In the genomic region with DNA sequence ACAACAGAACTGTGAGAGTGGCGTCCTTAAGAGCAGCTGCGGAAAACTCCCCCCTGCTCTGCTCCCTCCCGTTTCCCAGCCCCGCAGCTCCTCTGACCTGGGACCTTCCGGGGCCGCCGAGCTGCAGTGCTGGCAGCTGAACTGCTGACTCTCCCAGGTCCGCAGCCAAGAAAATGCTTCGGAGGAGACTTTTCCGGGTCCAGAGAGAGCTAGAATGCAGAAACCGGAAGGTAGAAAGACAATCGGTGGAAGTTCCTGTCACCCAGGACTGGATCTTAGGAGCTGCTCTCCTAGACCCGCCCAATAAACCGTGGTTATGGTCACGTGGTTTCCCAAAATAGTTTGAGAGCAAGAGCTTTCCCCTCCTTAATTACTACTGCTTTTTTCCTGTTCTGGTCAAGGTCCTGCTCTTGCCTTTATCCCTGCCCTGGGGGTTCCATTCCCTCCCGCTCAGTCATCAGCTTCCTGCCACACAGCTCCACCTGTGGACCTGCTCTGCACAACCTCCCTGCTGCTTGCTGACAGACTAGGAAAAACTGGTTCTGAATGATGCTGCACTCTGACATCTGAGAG, we compare ENCODE assay signal across 8 mouse cellular contexts. TPM values are rescaled to one million over a fixed set of nuclear protein-coding genes. Genes with fewer than 3 reads are reported as not detected.
DNase-seq lines count a peak whose midpoint lies in the region; ATAC-seq lines count a peak whose summit lies in the region.
"Not testable (repeated sequence)": the region's sequence is repeated elsewhere in the genome, so short reads cannot be mapped to it uniquely, and the experiment has no call there.

A gene (minus strand): TSS at position 469 of the 573 bp plus-strand sequence.

- peak within 1 kb of the TSS; percentile 71 for H3K4me2 ChIP-seq in hindbrain, embryonic 16.5 days (ENCODE audit: low read length)

- not testable (repeated sequence) for H3K4me1 ChIP-seq in hindbrain, embryonic 16.5 days (ENCODE audit: control insufficient read depth, insufficient read depth, low read depth, low read length)

- not testable (repeated sequence) for H3K9me3 ChIP-seq in hindbrain, embryonic 16.5 days (ENCODE audit: control insufficient read depth, low read length)

- not testable (repeated sequence) for H3K27me3 ChIP-seq in hindbrain, embryonic 16.5 days (replicated peaks; ENCODE audit: control insufficient read depth, insufficient read depth, low read length)

- H3K4me3 ChIP-seq in hindbrain, embryonic 16.5 days (ENCODE audit: low read length), result peak within 1 kb of the TSS; percentile 58

- DNase-seq in ZHBTc4 (ENCODE audit: low read depth, low spot score), result peak; percentile 88
- peak; percentile 47 for DNase-seq in gastrocnemius, postnatal 10 days
- DNase-seq in left cerebral cortex, adult 11 months (ENCODE audit: low spot score), result peak; percentile 17
- DNase-seq in lung, postnatal 25 days (ENCODE audit: low spot score), result peak; percentile 39
- peak; percentile 41 for DNase-seq in ovary, postnatal 36 days (ENCODE audit: low spot score)
- peak; percentile 25 for DNase-seq in urinary bladder, adult 2 months (ENCODE audit: low spot score)

- H3K9ac ChIP-seq in hindbrain, embryonic 16.5 days (ENCODE audit: low read depth, low read length), result peak within 1 kb of the TSS; percentile 72

- under 1% methylated on average over 16 of the region's 16 CpGs for WGBS in hindbrain, embryonic 16.5 days

- not testable (repeated sequence) for H3K27ac ChIP-seq in hindbrain, embryonic 16.5 days (ENCODE audit: low read depth, low read length)

- peak; percentile 96 for ATAC-seq in common myeloid progenitor, adult 5-6 weeks (replicated peaks; ENCODE audit: low read depth, poor library complexity, severe bottlenecking)
- peak; percentile 95 for ATAC-seq in hindbrain, embryonic 16.5 days

- H3K36me3 ChIP-seq in hindbrain, embryonic 16.5 days (ENCODE audit: control insufficient read depth, insufficient read depth, low read length), result not testable (repeated sequence)

RNA-seq across cellular contexts. Expression of the gene that starts here (rescaled TPM):
- total RNA-seq in common myeloid progenitor, adult 5-6 weeks (2017), result 4.6 and 7.2 TPM in 2 replicates
- 1 to 10 TPM in 1 of 2 experiments, under 1 TPM in 1; 0.94 to 1.0 TPM for total RNA-seq in gastrocnemius, postnatal 10 days (2021)
- 1.7 and 2.5 TPM in 2 replicates for polyA plus RNA-seq in hindbrain, embryonic 16.5 days (2015; fragmentation: Nextera tagmentation; extraction: Ambion mirVana)
- polyA plus RNA-seq in urinary bladder, adult 2 months (2012; rRNA removed), result 1.4 and 1.5 TPM in 2 replicates

Comparison
In these comparisons a context has a peak if more than half of its experiments do, and no peak if none do; other contexts are left out.
1. DNase-seq: peak in every context shown above with its lines; median percentile 88 in ZHBTc4; 47 in gastrocnemius, postnatal 10 days; 41 in ovary, postnatal 36 days; 39 in lung, postnatal 25 days; 25 in urinary bladder, adult 2 months; 17 in left cerebral cortex, adult 11 months.